Mouse (Mus musculus) cortical plate, adult 2 months (tissue): ENCODE results near the gene Sorbs2.

ENCODE experiments used
- CTCF ChIP-seq: fragments of 200-500 bp; IDR thresholded peaks from 2 replicates; pipeline ENCODE4 v1.5.1; 2011; ENCODE audit warnings: mild to moderate bottlenecking, control low read depth, low read length; ENCODE audit not compliant: insufficient read depth; ENCODE audit errors: extremely low read depth
- POLR2A ChIP-seq: fragments of 200-500 bp; IDR thresholded peaks from 2 replicates; pipeline ENCODE4 v1.6.1; 2011; ENCODE audit warnings: mild to moderate bottlenecking, low read length, control low read depth; ENCODE audit not compliant: insufficient read depth; ENCODE audit errors: extremely low read depth

DNA sequence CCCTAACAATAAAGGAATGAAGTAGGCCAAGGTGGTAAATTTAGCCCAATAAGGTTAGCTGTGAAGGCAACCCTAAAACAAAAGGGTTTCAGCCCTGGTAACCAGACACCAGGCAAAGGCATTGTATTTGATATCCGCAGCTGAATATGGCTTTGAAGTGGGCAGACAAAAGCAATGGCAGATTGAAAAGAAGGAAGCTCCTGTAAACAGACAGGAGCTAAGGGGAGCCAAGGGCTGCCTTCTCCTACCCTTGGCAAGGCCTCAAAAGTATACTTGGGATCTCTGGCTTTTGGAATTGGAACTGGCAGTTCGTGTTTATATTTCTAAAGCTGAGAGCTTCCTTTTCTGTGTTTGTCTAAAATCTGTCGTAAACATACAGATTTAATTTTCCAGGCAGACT lies 21.3 kb upstream of the Sorbs2 start:
- TF ChIP-seq POLR2A (no peak), CTCF (no peak)
